Mouse (Mus musculus): Measurements from ENCODE around the gene Mad2l1bp. TPM values are rescaled to one million over a fixed set of nuclear protein-coding genes. Genes with fewer than 3 reads are reported as not detected.

The Mad2l1bp gene
- polyA plus RNA-seq, 1 experiment from 2014 or later: 46.7 TPM

GRCm38 (mm10) chr17:46143578-46144423, 9.6 kb downstream of the Mad2l1bp start, which contains the start of gene Rsph9:
TSS of gene Rsph9 (minus strand) at chr17:46144216.
- peaks cover 22% of the 10 kb centered on the region for H3K27me3 ChIP-seq (replicated peaks)
- peaks cover 41% of the 10 kb centered on the region for H3K36me3 ChIP-seq
- 9% methylated on average over 37 of the region's 37 CpGs for whole genome bisulfite sequencing (ENCODE audit: insufficient replicate concordance)
- peaks cover 44% of the 10 kb centered on the region for H3K4me1 ChIP-seq
- H3K27ac ChIP-seq: peak within 1 kb of the TSS; percentile 69
- peak within 1 kb of the TSS; percentile 80 for H3K4me2 ChIP-seq
- no peaks in the 10 kb centered on the region for H3K9me3 ChIP-seq (replicated peaks)
- peak; percentile 95 for ATAC-seq
- H3K9ac ChIP-seq: peak within 1 kb of the TSS; percentile 56
- H3K4me3 ChIP-seq: peak within 1 kb of the TSS; percentile 50

- 85% methylated on average over 3 of the region's 3 CpGs for WGBS (ENCODE audit: insufficient replicate concordance)
- Histone ChIP-seq H3K4me2 (no peak overlapping the region), H3K4me1 (peaks cover 33% of the 10 kb centered on the region), H3K27me3 (replicated peaks) (peaks cover 29% of the 10 kb centered on the region), H3K36me3 (peaks cover 2% of the 10 kb centered on the region), H3K4me3 (no peak overlapping the region), H3K27ac (no peak overlapping the region), H3K9me3 (replicated peaks) (no peaks in the 10 kb centered on the region), H3K9ac (no peak overlapping the region)
- no peak for ATAC-seq
These were observed 13.5 kb downstream of the Mad2l1bp start for GRCm38 (mm10) chr17:46139872-46140271.

- H3K9ac ChIP-seq: peak overlapping the region; percentile 9; the same call in 1 of the 2 replicates
- no peak overlapping the region for H3K4me3 ChIP-seq
- 0 out of 2 replicates have a peak overlapping the region, but pooled peaks have one; percentile 3 for H3K4me2 ChIP-seq
- peaks cover 22% of the 10 kb centered on the region for H3K4me1 ChIP-seq
- peaks cover 28% of the 10 kb centered on the region for H3K27me3 ChIP-seq (replicated peaks)
- peak; percentile 73 for ATAC-seq
- H3K27ac ChIP-seq: peak overlapping the region; percentile 58
- H3K9me3 ChIP-seq (replicated peaks): no peaks in the 10 kb centered on the region
- 32% methylated on average over 8 of the region's 8 CpGs for WGBS (ENCODE audit: insufficient replicate concordance)
- no peaks in the 10 kb centered on the region for H3K36me3 ChIP-seq
These were observed 14.7 kb downstream of the Mad2l1bp start for GRCm38 (mm10) chr17:46138563-46139236.

DNA sequence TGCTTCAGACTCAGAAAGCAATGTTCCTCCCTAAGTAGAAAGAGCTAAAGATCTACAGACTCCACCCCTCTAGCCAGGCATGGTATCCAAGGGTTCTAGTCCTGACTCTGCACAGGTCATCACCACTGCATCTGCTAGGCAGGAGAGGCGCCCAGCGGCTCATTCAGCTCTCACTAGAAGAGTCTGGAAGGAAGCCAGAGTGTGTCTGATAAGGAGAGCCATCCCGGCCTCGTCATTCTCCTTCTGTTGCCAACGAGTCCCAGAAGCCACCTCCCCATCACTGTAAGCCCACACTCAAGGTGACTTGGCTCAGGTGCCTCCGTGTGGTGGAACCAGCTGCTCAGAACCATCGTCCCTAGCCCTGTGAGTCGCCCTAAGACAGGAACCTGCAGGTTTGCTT, 20.5 kb downstream of the Mad2l1bp start:
- WGBS (ENCODE audit: insufficient replicate concordance): 29% methylated on average over 8 of the region's 8 CpGs
- peak; percentile 43; the same call in 1 of the 2 replicates for ATAC-seq
- peaks cover 13% of the 10 kb centered on the region for H3K4me1 ChIP-seq
- H3K4me2 ChIP-seq: no peak overlapping the region
- peaks cover 22% of the 10 kb centered on the region for H3K36me3 ChIP-seq
- no peak overlapping the region for H3K4me3 ChIP-seq
- H3K27ac ChIP-seq: no peak overlapping the region
- H3K9me3 ChIP-seq (replicated peaks): no peaks in the 10 kb centered on the region
- H3K27me3 ChIP-seq (replicated peaks): peaks cover 11% of the 10 kb centered on the region; the same call in 1 of the 2 replicates
- H3K9ac ChIP-seq: no peak overlapping the region

- Histone ChIP-seq H3K4me2 (no peak overlapping the region), H3K9me3 (replicated peaks) (no peaks in the 10 kb centered on the region), H3K4me1 (peaks cover 13% of the 10 kb centered on the region), H3K27me3 (replicated peaks) (peaks cover 11% of the 10 kb centered on the region; the same call in 1 of the 2 replicates), H3K36me3 (peaks cover 29% of the 10 kb centered on the region), H3K9ac (no peak overlapping the region), H3K27ac (no peak overlapping the region), H3K4me3 (no peak overlapping the region)
- 16% methylated on average over 12 of the region's 12 CpGs for WGBS (ENCODE audit: insufficient replicate concordance)
- 0 out of 2 replicates have a peak, but pooled peaks have one; percentile 31 for ATAC-seq
These were observed 21.2 kb downstream of the Mad2l1bp start for GRCm38 (mm10) chr17:46132058-46132718.

- 0 out of 2 replicates have a peak, but pooled peaks have one; percentile 17 for ATAC-seq
- H3K9me3 ChIP-seq (replicated peaks): no peaks in the 10 kb centered on the region
- 68% methylated on average over 13 of the region's 13 CpGs for WGBS (ENCODE audit: insufficient replicate concordance)
These were observed 23.4 kb downstream of the Mad2l1bp start for GRCm38 (mm10) chr17:46129741-46130498.

DNA sequence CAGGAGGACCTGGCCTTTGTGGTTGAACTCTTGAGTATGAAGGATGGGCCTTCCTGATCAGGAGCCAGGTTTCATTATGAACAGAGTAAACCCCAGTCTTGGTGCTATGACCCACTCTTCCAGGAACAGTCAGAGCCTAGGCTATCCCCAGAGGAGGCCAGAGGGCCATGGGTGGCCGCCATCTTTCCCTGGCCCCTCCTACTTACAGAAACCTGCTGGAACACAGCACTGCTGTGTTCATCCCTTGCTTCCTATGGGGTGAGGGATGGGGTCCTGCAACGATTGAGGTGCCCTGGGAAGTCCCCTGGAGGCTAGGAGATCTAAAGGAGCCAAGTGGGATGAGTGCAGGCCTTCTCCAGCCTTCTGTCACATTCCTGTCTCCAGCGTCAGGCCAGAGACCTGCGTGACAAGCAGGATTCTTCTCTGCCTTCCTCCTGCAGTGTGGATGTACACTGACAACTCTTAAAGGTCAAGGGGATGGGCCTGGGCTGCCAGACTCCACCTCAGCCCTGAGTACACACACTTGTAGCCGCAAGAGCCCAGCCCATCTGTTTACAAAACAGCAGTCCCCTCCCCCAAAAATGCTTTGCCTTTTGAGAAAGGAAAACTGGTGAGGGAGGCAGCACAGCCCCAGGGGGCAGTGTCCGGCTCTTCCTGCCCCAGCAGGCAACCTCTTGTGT, 25.4 kb downstream of the Mad2l1bp start:
- Histone ChIP-seq H3K36me3 (peaks cover 71% of the 10 kb centered on the region), H3K9me3 (replicated peaks) (no peaks in the 10 kb centered on the region), H3K4me2 (no peak overlapping the region), H3K4me1 (peaks cover 12% of the 10 kb centered on the region), H3K9ac (no peak overlapping the region), H3K27me3 (replicated peaks) (0 out of 2 replicates have a peak, but pooled peaks cover 4% of the 10 kb centered on the region), H3K4me3 (no peak overlapping the region), H3K27ac (no peak overlapping the region)
- 78% methylated on average over 6 of the region's 6 CpGs for WGBS (ENCODE audit: insufficient replicate concordance)
- no peak for ATAC-seq

More at GRCm38 (mm10) chr17:46129741-46130498, 23.4 kb downstream of the Mad2l1bp start:
- Histone ChIP-seq H3K4me1 (peaks cover 13% of the 10 kb centered on the region), H3K4me3 (no peak overlapping the region), H3K9ac (no peak overlapping the region), H3K36me3 (peaks cover 51% of the 10 kb centered on the region), H3K27ac (no peak overlapping the region), H3K4me2 (no peak overlapping the region), H3K27me3 (replicated peaks) (0 out of 2 replicates have a peak, but pooled peaks cover 4% of the 10 kb centered on the region)

- no peaks in the 10 kb centered on the region for H3K4me1 ChIP-seq
- H3K9me3 ChIP-seq (replicated peaks): no peaks in the 10 kb centered on the region
- WGBS (ENCODE audit: insufficient replicate concordance): 71% methylated on average over 6 of the region's 6 CpGs
- no peaks in the 10 kb centered on the region for H3K27me3 ChIP-seq (replicated peaks)
- no peak overlapping the region for H3K4me3 ChIP-seq
- no peak overlapping the region for H3K9ac ChIP-seq
- peaks cover 84% of the 10 kb centered on the region for H3K36me3 ChIP-seq
- no peak overlapping the region for H3K27ac ChIP-seq
- no peak overlapping the region for H3K4me2 ChIP-seq
- ATAC-seq: no peak
These were observed 26.7 kb downstream of the Mad2l1bp start for GRCm38 (mm10) chr17:46126608-46127007.

- H3K4me3 ChIP-seq: no peak overlapping the region
- no peak overlapping the region for H3K27ac ChIP-seq
- H3K9me3 ChIP-seq (replicated peaks): no peaks in the 10 kb centered on the region
- 83% methylated on average over 12 of the region's 12 CpGs for WGBS (ENCODE audit: insufficient replicate concordance)
- no peaks in the 10 kb centered on the region for H3K4me1 ChIP-seq
- H3K4me2 ChIP-seq: no peak overlapping the region
- no peak overlapping the region for H3K9ac ChIP-seq
- H3K27me3 ChIP-seq (replicated peaks): no peaks in the 10 kb centered on the region
- peaks cover 91% of the 10 kb centered on the region for H3K36me3 ChIP-seq
- no peak for ATAC-seq
These were observed 29.2 kb downstream of the Mad2l1bp start for GRCm38 (mm10) chr17:46123953-46124700.

DNA sequence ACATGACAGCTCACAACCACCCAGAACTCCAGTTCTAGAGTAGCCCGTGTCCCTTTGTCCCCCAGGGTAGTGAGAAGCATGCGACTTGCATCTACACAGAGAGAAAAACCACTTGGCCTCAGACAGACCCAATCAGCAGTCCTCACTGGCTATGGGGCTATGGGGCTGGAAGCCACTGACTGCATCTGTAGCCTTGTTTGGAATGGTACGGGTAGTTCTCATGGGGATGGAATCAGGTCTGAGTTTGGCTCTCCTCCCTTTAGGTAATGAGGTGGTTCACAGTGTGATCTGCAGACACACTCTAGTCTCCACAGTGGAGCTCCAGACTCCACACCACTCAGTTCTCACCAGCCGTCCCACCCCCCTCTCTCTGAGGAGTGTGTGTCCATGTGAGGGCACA, 30.1 kb downstream of the Mad2l1bp start:
- no peak overlapping the region for H3K4me3 ChIP-seq
- H3K9ac ChIP-seq: no peak overlapping the region
- H3K9me3 ChIP-seq (replicated peaks): no peaks in the 10 kb centered on the region
- H3K27me3 ChIP-seq (replicated peaks): no peaks in the 10 kb centered on the region
- WGBS (ENCODE audit: insufficient replicate concordance): 85% methylated on average over 4 of the region's 4 CpGs
- peaks cover 91% of the 10 kb centered on the region for H3K36me3 ChIP-seq
- H3K27ac ChIP-seq: no peak overlapping the region
- no peaks in the 10 kb centered on the region for H3K4me1 ChIP-seq
- H3K4me2 ChIP-seq: no peak overlapping the region
- ATAC-seq: no peak

Measured in liver, embryonic 12.5 days (tissue).